Mouse (Mus musculus): ENCODE measurements at regions not wholly inside any gene's neighbourhood (a gene's known extent, or its start where the extent isn't known, plus 50 kb on each side); places are given as distances from the start of the nearest gene placed in this dataset.

- DNase-seq (ENCODE audit: low spot score): peak; percentile 47
These were observed 222.9 kb upstream of the Pou3f3 start for GRCm38 (mm10) chr1:42472495-42473230.

- DNase-seq (ENCODE audit: low spot score): no peak
These were observed 221.4 kb upstream of the Pou3f3 start for GRCm38 (mm10) chr1:42474197-42474596.

- no peak for DNase-seq (ENCODE audit: low spot score)
These were observed 220.7 kb upstream of the Pou3f3 start for GRCm38 (mm10) chr1:42474831-42475230.

GRCm38 (mm10) chr1:42475629-42476028 is 219.9 kb upstream of the Pou3f3 start:
- DNase-seq (ENCODE audit: low spot score): no peak

GRCm38 (mm10) chr1:42480348-42480920 is 215.1 kb upstream of the Pou3f3 start:
- DNase-seq (ENCODE audit: low spot score): no peak

- peak; percentile 31 for DNase-seq (ENCODE audit: low spot score)
These were observed 206.0 kb upstream of the Pou3f3 start for GRCm38 (mm10) chr1:42489563-42489962.

- peak; percentile 77 for DNase-seq (ENCODE audit: low spot score)
These were observed 204.5 kb upstream of the Pou3f3 start for GRCm38 (mm10) chr1:42490856-42491643.

- peak; percentile 71 for DNase-seq (ENCODE audit: low spot score)
These were observed 203.8 kb upstream of the Pou3f3 start for GRCm38 (mm10) chr1:42491644-42492277.

- DNase-seq (ENCODE audit: low spot score): no peak
These were observed 199.5 kb upstream of the Pou3f3 start for GRCm38 (mm10) chr1:42496022-42496421.

- no peak for DNase-seq (ENCODE audit: low spot score)
These were observed 199.1 kb upstream of the Pou3f3 start for GRCm38 (mm10) chr1:42496433-42496832.

GRCm38 (mm10) chr1:42498901-42499300 is 196.7 kb upstream of the Pou3f3 start:
- no peak for DNase-seq (ENCODE audit: low spot score)

- DNase-seq (ENCODE audit: low spot score): peak; percentile 14
These were observed 191.1 kb upstream of the Pou3f3 start for GRCm38 (mm10) chr1:42504491-42504890.

GRCm38 (mm10) chr1:42505048-42505729 is 190.4 kb upstream of the Pou3f3 start:
- no peak for DNase-seq (ENCODE audit: low spot score)

- no peak for DNase-seq (ENCODE audit: low spot score)
These were observed 181.2 kb upstream of the Pou3f3 start for GRCm38 (mm10) chr1:42514417-42514816.

GRCm38 (mm10) chr1:42524401-42524800 is 171.2 kb upstream of the Pou3f3 start:
- no peak for DNase-seq (ENCODE audit: low spot score)

GRCm38 (mm10) chr1:42527746-42528476 is 167.7 kb upstream of the Pou3f3 start:
- DNase-seq (ENCODE audit: low spot score): no peak

- no peak for DNase-seq (ENCODE audit: low spot score)
These were observed 162.7 kb upstream of the Pou3f3 start for GRCm38 (mm10) chr1:42532908-42533307.

- DNase-seq (ENCODE audit: low spot score): peak; percentile 36
These were observed 156.5 kb upstream of the Pou3f3 start for GRCm38 (mm10) chr1:42539066-42539539.

GRCm38 (mm10) chr1:42539541-42540520 is 155.7 kb upstream of the Pou3f3 start:
- peak; percentile 71 for DNase-seq (ENCODE audit: low spot score)

GRCm38 (mm10) chr1:42541991-42542390 is 153.6 kb upstream of the Pou3f3 start:
- DNase-seq (ENCODE audit: low spot score): no peak
